Mouse (Mus musculus) adrenal gland, adult 2 months (tissue): ENCODE measurements around the gene Pdzd7. TPM values are rescaled to one million over a fixed set of nuclear protein-coding genes. Genes with fewer than 3 reads are reported as not detected.
"Not testable (repeated sequence)": the region's sequence is repeated elsewhere in the genome, so short reads cannot be mapped to it uniquely, and the experiment has no call there.

ENCODE experiments used
- DNase-seq: peaks from one replicate; pipeline ENCODE4 v3.0.0; 2021
- polyA plus RNA-seq: library from polyadenylated mRNA; depleted of rRNA; stranded (reverse); fragments of >200 nt; gene quantifications from 2 replicates; pipeline ENCODE4 v1.2.3, GENCODE M21; 2012
- total RNA-seq, 2 experiments: library from RNA; stranded (reverse); gene quantifications; 2 replicates each; pipeline ENCODE4 v1.2.3; 2021

Gene Pdzd7
- total and polyA plus RNA-seq, 3 experiments = 0.09 to 0.62 TPM; not detected in 1

DNA sequence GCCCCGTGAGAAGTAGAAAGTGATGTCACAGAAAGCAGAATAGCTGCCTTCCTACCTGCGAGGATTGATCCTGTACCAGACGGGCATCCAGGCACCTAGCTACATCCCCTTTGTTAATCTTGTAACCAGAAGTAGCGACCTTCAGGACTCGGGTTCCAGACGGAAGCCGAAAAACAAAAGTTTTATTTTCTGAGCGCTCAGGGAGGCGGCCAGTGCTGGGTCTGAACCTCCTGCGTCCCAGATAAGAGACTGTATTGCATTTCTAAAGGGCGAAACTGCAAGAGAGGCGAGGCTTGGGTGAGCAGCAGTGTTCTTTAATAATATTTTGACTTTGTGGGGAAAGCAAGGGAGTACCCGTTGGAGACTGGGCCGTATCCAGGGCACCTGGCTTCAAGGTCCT is 13.3 kb upstream of the Pdzd7 start:
- DNase-seq = no peak

DNA sequence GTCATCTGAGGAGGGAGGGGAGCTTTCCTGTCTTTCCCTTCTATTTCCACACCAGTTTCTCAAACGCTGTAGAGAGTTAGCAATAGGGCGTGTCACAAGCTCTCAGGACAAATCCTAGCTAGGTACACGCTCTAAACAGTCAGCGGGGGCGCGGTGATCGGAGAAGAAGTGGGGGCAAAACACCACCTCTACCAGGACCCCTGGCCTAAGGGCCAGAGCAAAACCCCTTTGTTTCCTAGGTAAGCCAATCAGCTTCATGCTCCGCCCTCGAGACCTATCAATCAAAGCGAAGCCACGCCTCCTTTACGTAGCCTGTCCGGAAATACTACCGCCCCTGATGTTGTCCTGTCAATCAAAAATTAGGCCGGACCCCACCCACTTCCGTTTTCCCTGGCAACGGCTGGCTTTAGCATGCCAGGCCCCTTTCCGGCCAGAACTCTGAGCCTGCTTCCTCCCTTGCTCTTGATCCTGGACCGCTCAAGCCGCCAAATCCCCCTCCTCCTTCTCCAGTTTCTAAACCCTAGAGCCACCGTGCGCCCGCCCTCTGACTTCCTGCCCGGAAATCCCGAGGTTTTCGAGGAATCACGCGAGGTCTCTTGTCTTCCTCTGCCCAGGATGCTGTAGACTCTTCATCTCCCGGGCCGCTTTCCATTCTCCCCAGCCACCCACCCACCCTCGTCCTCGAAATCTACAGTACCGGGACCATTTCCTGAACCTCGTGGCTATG is 12.8 kb upstream of the Pdzd7 start:
- peak; percentile 94 for DNase-seq

DNA sequence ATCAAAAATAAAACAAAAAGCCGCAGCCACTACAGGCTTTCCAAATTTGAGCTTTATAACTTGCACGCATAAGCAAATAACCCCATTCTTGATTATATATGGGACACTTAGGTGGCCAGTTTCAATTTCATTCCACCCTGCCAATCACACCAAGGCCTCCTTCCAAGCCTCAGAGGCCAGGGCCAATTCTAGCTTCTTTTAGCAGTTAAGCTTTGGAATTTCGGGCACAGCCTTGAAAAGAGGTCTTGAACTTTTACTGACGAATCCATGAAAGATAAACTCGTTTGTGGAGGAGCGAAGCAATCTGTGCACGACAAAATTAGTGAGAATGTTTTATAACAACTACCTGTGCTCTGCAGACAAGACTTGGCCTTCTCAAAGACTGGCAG is 12.2 kb upstream of the Pdzd7 start:
- peak; percentile 77 for DNase-seq

DNA sequence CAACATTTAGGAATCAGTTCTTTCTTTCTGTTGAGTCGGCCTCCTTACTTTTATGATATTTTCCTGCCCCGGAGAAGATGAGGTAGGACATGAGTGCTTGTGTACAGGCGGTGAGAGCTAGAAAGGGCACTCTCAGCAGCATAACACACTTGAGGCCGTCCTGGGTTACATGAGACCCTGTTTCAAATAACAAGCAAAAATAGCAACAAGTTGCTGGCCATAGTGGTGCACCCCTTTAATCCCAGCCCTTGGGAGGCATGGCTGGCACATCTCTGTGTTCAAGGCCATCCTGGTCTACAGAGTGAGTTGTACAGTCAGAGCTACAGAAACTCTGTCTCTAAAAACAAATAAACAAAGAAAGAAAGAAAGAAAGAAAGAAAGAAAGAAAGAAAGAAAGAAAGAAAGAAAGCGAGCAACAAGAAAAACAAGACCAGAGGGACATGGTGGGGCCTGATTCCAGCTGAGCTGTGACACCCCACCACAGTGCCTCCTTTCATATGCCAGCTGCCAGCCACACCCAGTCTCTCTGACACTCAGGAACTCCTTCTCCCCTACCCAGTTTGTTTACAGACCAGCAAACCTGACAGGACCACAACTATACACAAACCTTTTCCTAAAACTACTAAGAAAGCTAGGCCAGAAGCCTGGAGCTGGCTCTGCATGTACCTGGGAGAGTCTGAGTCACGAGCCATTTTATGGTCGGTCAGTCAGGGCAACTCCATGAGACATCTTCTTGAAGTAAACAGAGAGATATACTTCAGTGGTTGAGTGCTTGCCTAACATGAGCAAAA is 11.6 kb upstream of the Pdzd7 start:
- DNase-seq = no peak

DNA sequence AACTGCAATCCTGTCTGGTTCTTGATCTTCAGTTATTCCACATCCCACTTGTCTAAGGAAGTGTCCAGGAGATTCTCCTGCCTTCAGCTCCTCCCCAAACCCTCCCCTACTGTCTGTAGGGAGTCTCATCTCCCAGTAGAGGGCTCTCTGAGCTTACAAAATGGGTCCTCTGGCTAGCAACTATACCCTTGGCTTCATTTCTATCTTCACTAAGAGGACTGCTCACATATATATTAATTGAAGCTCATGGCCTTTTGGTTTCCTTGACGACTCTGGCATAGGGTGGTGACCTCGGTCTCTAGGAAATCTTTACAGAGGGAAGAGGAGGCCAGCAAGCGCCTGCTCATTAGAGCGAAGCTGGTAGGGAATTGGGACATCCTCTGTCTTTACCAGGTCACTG is 10.8 kb upstream of the Pdzd7 start:
- DNase-seq = peak; percentile 73

DNA sequence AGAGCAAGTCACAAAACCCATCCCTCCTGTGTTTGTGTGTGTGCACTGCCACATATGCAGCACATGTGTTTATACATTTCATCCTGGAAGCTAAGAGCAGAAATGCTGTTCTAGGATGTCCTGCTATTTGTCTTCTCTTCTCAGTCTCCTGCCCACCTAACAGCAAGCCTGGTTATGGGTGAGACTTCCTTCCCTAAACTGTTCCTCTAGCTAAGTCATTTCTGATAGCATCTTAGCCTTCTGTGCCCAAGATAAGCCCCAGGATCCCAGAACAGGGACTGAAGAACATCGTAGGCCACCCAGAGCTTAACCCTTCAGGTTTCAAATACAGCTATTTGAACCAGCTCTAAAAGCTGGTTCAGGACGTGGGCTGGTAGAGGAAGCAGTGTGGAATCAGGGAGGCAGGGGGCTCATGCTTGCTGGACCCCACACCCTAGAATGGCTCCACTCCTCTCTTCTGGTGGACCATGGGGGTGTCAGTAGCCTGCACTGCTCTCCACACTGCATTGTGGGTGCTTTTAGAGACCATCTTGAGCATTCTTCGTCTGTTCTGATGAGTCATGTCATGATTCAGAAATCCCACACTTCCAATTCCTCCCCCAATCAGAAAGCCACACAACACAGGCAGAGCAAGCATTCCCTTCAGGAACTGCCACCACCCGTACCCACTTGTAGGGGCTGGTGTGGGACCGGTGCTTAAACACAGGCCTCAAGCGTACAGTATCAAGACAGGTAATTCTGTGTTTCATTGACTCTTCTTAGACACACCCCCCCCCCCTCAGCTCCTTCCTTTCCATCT is 9.6 kb upstream of the Pdzd7 start:
- peak; percentile 68 for DNase-seq

DNA sequence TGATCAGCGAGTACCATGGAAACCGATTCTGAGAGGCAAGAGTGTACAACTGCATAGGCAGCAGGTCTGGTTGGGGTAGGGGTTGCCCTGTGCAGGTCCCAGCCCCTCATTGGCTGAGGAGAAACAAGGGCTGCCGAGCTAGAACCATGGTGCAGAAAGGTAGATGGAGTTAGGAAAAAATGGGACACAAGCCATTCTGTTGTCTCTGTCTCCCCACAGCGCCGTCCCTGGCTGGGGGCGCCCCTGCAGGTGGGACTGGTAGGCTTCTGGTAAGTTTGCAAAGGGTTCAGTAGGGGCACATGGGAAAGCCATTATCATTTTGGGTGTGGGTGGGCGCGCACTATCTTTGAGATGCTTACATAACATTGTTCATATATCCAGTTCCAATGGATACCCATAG is 7.9 kb upstream of the Pdzd7 start:
- no peak for DNase-seq

DNA sequence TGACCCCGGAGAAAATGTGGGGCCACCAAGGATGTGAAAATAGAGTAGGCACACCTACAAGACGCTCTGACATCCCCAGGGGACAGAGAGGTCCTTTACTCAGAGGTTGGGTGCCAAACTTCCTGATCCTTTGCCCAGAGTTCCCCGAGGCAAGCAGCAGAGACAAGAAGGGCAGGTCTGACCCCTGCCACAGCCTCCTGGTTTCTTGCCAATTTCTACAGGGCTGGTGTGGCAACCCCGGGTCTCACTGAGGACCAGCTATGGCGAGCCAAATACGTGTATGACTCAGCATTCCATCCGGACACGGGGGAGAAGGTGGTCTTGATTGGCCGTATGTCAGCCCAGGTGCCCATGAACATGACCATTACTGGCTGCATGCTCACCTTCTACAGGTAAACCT is 4.0 kb upstream of the Pdzd7 start:
- no peak for DNase-seq

DNA sequence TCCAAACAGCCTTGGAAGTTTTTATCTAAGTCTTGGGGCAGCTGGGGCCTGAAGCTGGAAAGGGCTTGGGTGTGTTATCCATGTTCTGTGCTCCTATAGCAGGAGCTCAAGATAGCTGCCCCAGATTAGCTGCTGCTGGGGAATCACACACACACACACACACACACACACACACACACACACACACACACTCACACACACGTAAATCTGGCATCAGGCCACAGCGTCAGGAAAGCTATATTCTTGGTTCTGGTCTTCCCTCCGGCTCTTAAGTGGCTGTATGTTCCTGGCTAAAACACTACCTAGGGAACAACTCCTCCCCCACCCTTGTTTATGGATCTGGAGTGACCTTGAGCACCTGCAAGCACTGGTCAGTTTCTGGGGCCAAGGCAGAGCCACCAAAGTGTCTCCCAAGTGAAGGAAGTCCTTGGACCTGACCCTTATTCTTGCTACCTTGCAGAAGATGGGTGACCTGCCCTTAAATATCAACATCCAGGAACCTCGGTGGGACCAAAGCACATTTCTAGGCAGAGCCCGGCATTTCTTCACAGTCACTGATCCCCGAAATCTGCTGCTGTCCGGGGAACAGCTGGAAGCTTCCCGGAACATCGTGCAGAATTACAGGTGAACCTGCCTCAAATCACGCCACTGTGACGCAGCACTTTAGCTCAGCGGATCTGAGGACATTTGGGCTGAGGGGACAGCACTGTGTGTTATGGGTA is 3.3 kb upstream of the Pdzd7 start:
- DNase-seq = no peak

DNA sequence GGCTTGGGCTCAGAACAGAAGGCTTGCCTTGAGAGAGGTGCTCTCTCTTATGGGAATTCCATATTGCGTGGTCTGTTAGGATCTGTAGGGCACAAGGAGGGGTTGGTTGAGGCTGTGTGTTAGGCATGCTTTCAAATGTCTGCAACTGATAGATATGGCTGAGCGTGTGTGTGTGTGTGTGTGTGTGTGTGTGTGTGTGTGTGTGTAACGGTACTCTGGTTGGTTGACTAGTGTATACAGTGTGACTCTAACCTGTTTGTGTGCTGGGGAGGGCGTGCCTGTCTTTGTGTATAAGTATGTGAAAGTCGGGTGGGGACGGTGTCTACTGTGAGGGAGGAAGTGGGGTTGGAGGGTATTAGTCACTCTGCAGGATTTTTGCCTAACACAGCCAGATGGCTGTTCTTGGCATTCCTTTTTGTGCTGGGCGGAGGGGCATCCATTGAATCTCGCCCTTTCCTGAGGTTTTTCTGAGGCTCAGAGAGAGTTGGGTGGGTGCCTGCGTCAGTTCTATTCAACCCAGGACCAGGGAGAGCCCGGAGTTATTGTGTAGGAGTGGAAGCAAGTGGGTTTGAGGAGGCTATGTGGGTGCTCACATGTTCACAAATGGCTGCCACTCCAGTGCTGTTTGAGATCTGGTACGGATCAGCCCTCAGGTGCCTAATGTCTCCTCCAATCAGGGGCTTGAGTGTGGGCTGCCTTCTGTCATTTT is 2.6 kb upstream of the Pdzd7 start:
- DNase-seq = peak; percentile 75

DNA sequence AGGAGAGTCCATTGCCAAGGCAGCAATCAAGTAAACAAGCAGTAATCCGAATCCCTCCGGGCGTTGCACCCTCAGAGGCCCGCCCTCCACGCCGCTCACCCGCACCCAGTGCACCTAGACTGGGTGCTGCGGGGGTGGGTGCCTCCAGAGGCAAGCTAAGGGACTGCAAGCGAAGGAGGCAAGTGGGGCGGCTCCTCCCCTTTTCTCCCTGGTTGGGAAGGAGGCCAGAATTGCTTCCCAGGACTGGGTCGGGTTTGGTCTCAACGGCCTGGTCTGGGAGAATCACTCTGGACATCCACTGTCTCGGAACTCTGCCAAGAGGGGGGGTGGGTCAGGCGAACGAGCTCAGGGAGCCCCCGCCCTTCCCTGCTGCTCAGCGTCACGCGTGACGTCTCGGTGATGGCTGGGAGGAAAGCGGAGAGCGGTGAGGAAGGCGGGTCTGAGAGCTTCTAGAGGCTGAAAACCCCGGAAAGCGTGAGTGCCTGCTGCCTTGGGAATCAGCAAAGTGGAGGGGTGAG is 2.0 kb upstream of the Pdzd7 start, which contains the start of gene Sfxn3:
Sfxn3 (plus strand) TSS at position 87 of the 518 bp plus-strand sequence.
- peak; percentile 95 for DNase-seq

DNA sequence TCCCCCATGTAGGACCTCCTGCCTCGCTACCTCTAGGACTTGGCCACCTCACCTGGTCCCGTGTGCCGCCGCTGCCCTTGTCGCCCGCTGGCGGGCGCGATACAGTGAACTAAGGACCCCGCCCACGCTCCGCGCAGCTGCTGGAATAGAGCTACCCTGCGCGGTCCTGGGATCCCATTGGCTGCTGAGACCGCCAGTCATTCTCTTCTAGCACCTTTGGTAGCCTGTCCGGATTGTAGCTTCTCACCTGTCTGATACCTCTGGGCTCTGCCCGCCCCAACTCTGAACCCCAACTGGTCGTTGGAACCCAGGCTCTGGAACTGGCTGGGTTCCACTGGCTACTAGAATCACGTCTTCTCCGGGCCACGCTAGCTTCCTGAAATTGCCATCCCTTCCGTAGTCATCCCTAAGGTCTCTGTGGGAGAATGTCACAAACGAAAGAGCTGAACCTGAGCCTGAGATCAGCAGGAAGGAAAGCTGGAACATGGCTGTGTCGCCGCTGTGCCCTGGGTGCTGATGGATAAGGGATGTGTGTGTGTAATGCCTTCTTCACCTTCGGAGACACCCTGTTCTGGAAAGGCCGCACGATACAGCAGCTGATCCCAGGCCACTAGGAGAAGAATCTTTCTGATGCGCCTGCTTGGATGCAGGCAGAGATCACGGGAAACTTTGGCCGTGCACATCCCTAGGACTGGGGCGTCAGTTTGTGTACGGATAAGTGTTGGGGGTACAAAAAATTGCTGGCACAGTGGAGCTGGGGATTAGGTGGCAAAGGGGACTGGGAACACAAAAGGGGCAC is 1.2 kb upstream of the Pdzd7 start:
- peak; percentile 90 for DNase-seq

DNA sequence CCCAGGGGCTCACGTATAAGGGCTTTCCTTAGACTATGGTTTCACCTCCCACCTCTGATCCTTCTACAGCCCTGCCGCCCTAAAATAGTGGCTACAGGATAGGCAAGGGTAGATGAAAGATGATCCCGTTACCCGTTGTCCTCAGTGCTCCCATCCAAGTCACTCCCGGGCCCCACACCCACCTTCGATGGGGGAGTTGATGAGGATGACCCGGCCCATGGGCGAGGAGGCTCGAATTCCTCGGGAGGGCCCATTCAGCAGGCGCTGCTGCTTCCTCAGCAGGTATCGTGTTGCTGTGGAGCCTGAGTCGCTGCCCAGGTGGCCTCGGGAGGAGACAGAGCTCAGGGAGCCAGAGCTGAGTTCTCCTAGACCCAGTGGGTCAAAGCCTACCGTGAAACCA is 281 bp downstream of the Pdzd7 start:
- no peak for DNase-seq

DNA sequence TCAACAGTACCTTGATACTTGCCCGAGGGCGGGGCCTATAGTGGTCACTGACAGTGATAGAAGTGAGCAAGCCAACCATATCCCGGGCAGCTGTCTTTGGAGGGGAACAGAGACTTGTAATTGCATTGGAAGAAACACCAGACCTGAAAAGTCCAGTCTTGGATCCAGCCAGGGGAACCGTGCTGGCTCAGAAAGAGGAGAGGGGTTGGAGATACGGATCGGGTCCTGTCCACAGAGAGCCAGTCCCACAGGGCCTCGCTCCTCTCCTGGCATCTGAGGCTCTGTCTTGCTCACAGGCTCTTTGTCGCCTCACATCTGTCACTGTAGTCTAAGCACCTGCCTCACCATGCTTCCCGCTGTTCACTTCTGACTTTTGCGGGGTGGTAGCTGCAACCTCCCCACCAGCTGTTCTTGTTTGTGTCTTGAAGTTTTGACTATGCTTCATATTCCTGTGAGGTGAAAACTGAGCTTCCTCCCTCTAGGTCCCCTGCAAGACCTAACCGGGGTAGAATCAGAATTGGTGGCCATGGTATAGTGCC is 1.1 kb downstream of the Pdzd7 start:
- no peak for DNase-seq

DNA sequence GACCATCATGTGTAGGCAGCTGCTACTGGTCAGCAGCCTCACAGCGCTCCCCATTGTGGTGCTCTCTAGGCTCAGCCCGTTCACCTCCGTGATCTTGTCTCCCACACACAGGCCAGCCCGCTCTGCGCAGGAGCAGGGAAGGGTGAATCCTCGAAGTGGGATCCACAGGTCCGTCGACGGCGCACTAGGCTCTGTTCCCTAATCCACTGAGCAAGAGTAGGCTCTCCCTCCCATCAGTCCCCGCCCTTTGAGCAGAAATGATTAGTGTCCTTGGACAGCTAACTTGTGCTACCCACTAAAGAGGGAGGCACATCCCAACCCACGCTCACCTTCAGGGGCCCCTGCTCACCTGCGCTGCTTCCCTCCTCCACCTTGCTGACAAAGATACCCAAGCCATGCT is 5.3 kb downstream of the Pdzd7 start:
- DNase-seq = no peak

DNA sequence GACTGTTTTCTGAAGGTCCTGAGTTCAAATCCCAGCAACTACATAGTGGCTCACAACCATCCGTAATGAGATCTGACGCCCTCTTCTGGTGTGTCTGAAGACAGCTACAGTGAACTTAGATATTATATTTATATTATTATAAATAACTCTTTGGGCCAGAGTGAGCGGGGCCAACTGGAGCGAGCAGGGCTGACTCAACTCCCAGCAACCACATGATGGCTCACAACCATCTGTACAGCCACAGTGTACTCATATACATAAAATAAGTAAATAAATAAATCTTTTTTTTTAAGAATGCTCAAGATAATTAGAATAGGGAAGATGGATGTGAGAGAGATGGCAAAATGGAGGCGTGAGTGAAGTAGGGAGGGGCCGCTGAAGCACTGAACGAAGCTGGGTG is 7.3 kb downstream of the Pdzd7 start:
- not testable (repeated sequence) for DNase-seq

DNA sequence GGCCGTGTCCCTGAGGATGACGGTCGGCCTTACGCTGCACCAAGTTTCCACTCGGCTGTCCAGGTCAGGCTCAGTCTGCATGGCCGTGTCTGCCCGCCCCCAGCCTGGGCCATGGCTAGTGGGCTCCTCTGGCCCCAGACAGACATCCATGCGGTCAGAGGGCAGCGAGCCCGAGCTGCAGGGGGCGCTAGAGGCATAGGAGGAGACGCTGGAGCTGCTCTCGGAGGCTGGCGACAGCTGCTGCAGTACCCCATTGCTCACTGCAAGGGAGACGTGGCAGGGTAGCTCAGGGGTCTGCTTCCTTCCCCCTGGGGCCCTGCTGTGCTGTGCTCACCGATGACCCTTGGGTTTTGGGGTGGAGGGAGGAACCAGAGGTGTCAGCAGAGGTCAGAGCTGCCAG is 8.7 kb downstream of the Pdzd7 start:
- peak; percentile 70 for DNase-seq

DNA sequence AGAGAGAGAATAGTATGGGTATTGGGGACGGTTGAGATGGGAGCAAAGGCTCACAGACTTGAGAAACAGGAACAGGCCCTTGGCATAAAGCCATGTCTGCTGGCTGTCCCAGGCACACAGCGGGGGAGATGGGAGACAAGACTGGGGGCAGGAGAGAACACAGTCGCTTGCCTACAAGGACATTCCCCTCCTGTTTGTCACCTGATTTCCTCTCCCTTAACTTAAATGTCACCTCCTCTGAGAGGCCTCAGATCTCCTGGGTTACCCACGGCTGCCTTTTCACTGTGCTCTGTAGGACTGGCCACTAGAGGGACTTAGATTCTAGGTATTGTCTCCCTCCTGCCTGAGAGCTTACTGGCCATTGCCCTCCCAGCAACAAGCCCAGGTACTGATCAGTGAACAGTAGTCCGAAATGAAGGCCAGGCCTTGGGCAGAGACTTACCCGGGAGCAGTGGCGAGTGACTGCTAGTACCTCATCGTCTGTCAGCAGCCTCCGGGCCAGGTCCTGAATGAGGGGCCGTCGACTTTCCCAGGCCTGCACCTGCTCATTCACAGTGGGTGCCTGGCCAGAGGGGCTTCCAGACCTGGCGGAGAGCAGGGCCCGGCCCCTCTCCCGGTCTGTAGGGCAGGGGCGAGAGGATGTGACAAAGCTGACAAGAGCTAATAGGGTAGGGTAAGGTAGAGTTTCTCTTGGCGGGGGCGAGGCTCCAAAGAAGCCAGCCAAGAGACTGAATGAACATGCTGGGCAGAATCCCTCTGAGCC is 12.8 kb downstream of the Pdzd7 start:
- peak; percentile 26 for DNase-seq

DNA sequence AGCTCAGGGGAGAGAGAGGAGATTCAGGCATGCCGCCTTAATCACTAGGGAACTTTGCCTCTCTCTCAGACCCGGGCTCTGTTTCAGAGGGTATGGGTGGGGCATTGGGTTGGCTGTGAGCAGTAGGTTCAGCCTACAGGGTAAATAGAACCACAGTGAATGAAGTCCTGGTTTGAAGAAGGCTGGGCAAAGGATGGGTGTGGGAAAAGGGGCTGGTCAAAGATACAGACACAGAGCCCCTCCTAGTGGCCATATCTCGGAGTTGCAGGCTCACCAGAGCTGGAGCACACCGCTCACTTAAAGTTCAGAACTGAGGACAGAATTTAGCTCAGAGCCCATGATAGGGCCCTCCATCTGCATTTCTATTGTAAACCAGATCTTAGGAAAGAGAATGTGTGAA is 13.7 kb downstream of the Pdzd7 start:
- DNase-seq = peak; percentile 82
